Mouse (Mus musculus): ENCODE results near the gene Gm49366. TPM values are rescaled to one million over a fixed set of nuclear protein-coding genes. Genes with fewer than 3 reads are reported as not detected.

The Gm49366 gene
- total and polyA plus RNA-seq, 3 experiments: not detected

DNA sequence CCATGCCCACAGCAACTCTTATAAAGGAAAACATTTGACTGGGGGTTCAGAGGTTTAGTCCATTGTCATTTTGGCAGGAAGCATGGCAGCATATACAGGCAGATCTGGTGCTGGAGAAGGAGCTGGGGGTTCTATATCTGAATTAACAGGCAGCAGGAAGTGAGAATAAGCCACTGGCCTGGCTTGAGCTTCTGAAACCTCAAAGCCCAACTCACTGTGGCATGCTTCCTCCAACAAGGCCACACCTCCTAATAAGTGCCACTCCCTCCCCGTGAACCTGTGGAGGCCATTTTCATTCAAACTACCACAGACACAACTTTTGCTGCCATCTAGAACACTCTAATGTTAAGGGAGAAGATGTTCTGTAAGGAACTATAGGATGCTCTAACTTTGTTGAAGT is 69.0 kb downstream of the Gm49366 start:
- in situ Hi-C loops (cut with MboI; ENCODE audit: low pct_ligation_motif_present, low pct_unique_long_range_greater_than_20kb, low sequenced_read_pairs): no loop called here
- H3K79me2 ChIP-seq (replicated peaks; ENCODE audit: control insufficient read depth, extremely low read depth, insufficient read depth, poor library complexity, severe bottlenecking): no peaks in the 10 kb centered on the region
- no peaks in the 10 kb centered on the region for H3K27me3 ChIP-seq (replicated peaks)
- H3K36me3 ChIP-seq (replicated peaks in 1 of 2; ENCODE audit: control insufficient read depth in 1 of 2, insufficient read depth in 1 of 2, low read length in 1 of 2): no peaks in the 10 kb centered on the region
- TF ChIP-seq IRF4 (IDR thresholded peaks at IDR 0.05; ENCODE audit: low read depth, low read length) (0 out of 2 replicates have a peak, but pooled peaks have one; percentile 18), ETS1 (conservative IDR thresholded peaks at IDR 0.05; ENCODE audit: low read depth, low read length) (no peak)
- dilution Hi-C loops (cut with MboI; ENCODE audit: extremely low pct_ligation_motif_present, extremely low pct_unique_long_range_greater_than_20kb, low sequenced_read_pairs): no loop called here
- no peak overlapping the region for H3K4me2 ChIP-seq (ENCODE audit: insufficient read depth, low read depth, poor library complexity, severe bottlenecking)
- H3K4me3 ChIP-seq (replicated peaks in 1 of 3; ENCODE audit: low read depth in 2 of 3, low read length in 2 of 3, poor library complexity in 1 of 3): no peak overlapping the region
- peak; percentile 54 for DNase-seq (ENCODE audit: extremely low read depth)
- no peak overlapping the region for H3K27ac ChIP-seq (ENCODE audit: insufficient read depth, low read depth)
- peaks cover 5 to 16% of the 10 kb centered on the region in 2 experiments; a peak in 3 of 4 replicates for H3K4me1 ChIP-seq (ENCODE audit: control insufficient read depth in 1 of 2, insufficient read depth in 2 of 2)
- H3K9ac ChIP-seq (ENCODE audit: insufficient read depth, low read depth): no peak overlapping the region
- no peaks in the 10 kb centered on the region for H3K9me3 ChIP-seq (replicated peaks; ENCODE audit: low read length)

Other genes with a start within 250 kb of the Gm49366 start
- gene Numb, start 117.0 kb upstream of the Gm49366 start, total RNA-seq (2012; rRNA removed): 5.7 and 6.2 TPM in 2 replicates
- gene Numb, start 117.0 kb upstream of the Gm49366 start, total RNA-seq (2014; rRNA removed): 5.0 and 5.3 TPM in 2 replicates
- gene Numb, start 117.0 kb upstream of the Gm49366 start, polyA plus RNA-seq (2012; ENCODE audit: insufficient read length, low read depth): 5.7 and 6.9 TPM in 2 replicates
- gene Riox1, start 88.3 kb upstream of the Gm49366 start, total RNA-seq (2012; rRNA removed): 31.9 and 41.5 TPM in 2 replicates
- gene Riox1, start 88.3 kb upstream of the Gm49366 start, total RNA-seq (2014; rRNA removed): 27.4 and 29.5 TPM in 2 replicates
- 33.5 and 34.3 TPM in 2 replicates for gene Riox1, start 88.3 kb upstream of the Gm49366 start, polyA plus RNA-seq (2012; ENCODE audit: insufficient read length, low read depth)
- not detected in 2 replicates for gene Heatr4, start 54.1 kb upstream of the Gm49366 start, total RNA-seq (2012; rRNA removed)
- not detected in 2 replicates for gene Heatr4, start 54.1 kb upstream of the Gm49366 start, total RNA-seq (2014; rRNA removed)
- gene Heatr4, start 54.1 kb upstream of the Gm49366 start, polyA plus RNA-seq (2012; ENCODE audit: insufficient read length, low read depth): 0.08 TPM in 1 of 2 replicates, not detected in the other
- 10.2 and 13.2 TPM in 2 replicates for gene Acot2, start 51.1 kb upstream of the Gm49366 start, total RNA-seq (2012; rRNA removed)
- gene Acot2, start 51.1 kb upstream of the Gm49366 start, total RNA-seq (2014; rRNA removed): 9.7 and 9.8 TPM in 2 replicates
- 6.6 and 7.2 TPM in 2 replicates for gene Acot2, start 51.1 kb upstream of the Gm49366 start, polyA plus RNA-seq (2012; ENCODE audit: insufficient read length, low read depth)
- 0.42 TPM in 1 of 2 replicates, not detected in the other for gene Acot1, start 29.4 kb upstream of the Gm49366 start, total RNA-seq (2012; rRNA removed)
- not detected in 2 replicates for gene Acot1, start 29.4 kb upstream of the Gm49366 start, total RNA-seq (2014; rRNA removed)
- gene Acot1, start 29.4 kb upstream of the Gm49366 start, polyA plus RNA-seq (2012; ENCODE audit: insufficient read length, low read depth): not detected in 2 replicates
- gene Acot4, start 556 bp upstream of the Gm49366 start, total RNA-seq (2012; rRNA removed): not detected in 2 replicates
- gene Acot4, start 556 bp upstream of the Gm49366 start, total RNA-seq (2014; rRNA removed): not detected in 2 replicates
- gene Acot4, start 556 bp upstream of the Gm49366 start, polyA plus RNA-seq (2012; ENCODE audit: insufficient read length, low read depth): not detected in 2 replicates
- gene Acot3, start 13.2 kb downstream of the Gm49366 start, total RNA-seq (2012; rRNA removed): not detected in 2 replicates
- gene Acot3, start 13.2 kb downstream of the Gm49366 start, total RNA-seq (2014; rRNA removed): not detected in 2 replicates
- gene Acot3, start 13.2 kb downstream of the Gm49366 start, polyA plus RNA-seq (2012; ENCODE audit: insufficient read length, low read depth): not detected in 2 replicates
- not detected in 2 replicates for gene Acot5, start 30.4 kb downstream of the Gm49366 start, total RNA-seq (2012; rRNA removed)
- gene Acot5, start 30.4 kb downstream of the Gm49366 start, total RNA-seq (2014; rRNA removed): not detected in 2 replicates
- not detected in 2 replicates for gene Acot5, start 30.4 kb downstream of the Gm49366 start, polyA plus RNA-seq (2012; ENCODE audit: insufficient read length, low read depth)
- gene Acot6, start 61.7 kb downstream of the Gm49366 start, total RNA-seq (2012; rRNA removed): 0.04 TPM in 1 of 2 replicates, not detected in the other
- 0.08 and 0.11 TPM in 2 replicates for gene Acot6, start 61.7 kb downstream of the Gm49366 start, total RNA-seq (2014; rRNA removed)
- gene Acot6, start 61.7 kb downstream of the Gm49366 start, polyA plus RNA-seq (2012; ENCODE audit: insufficient read length, low read depth): not detected in 2 replicates
- 1.4 and 1.6 TPM in 2 replicates for gene Dnal1, start 75.4 kb downstream of the Gm49366 start, total RNA-seq (2012; rRNA removed)
- gene Dnal1, start 75.4 kb downstream of the Gm49366 start, total RNA-seq (2014; rRNA removed): 0.84 and 1.7 TPM in 2 replicates
- gene Dnal1, start 75.4 kb downstream of the Gm49366 start, polyA plus RNA-seq (2012; ENCODE audit: insufficient read length, low read depth): 2.1 and 2.9 TPM in 2 replicates
- 0.13 and 0.21 TPM in 2 replicates for gene Pnma1, start 109.6 kb downstream of the Gm49366 start, total RNA-seq (2012; rRNA removed)
- gene Pnma1, start 109.6 kb downstream of the Gm49366 start, total RNA-seq (2014; rRNA removed): not detected in 2 replicates
- 0.30 TPM in 2 replicates for gene Pnma1, start 109.6 kb downstream of the Gm49366 start, polyA plus RNA-seq (2012; ENCODE audit: insufficient read length, low read depth)
- gene Elmsan1, start 179.9 kb downstream of the Gm49366 start, total RNA-seq (2012; rRNA removed): 5.6 TPM in 2 replicates
- gene Elmsan1, start 179.9 kb downstream of the Gm49366 start, total RNA-seq (2014; rRNA removed): 2.0 and 2.2 TPM in 2 replicates
- 12.4 and 14.3 TPM in 2 replicates for gene Elmsan1, start 179.9 kb downstream of the Gm49366 start, polyA plus RNA-seq (2012; ENCODE audit: insufficient read length, low read depth)
- gene Ptgr2, start 246.3 kb downstream of the Gm49366 start, total RNA-seq (2012; rRNA removed): 47.1 and 47.8 TPM in 2 replicates
- gene Ptgr2, start 246.3 kb downstream of the Gm49366 start, total RNA-seq (2014; rRNA removed): 46.0 and 46.6 TPM in 2 replicates
- 47.1 and 51.3 TPM in 2 replicates for gene Ptgr2, start 246.3 kb downstream of the Gm49366 start, polyA plus RNA-seq (2012; ENCODE audit: insufficient read length, low read depth)

All from CH12.LX (cell line).